Mouse (Mus musculus) CH12.LX (cell line): ENCODE data around the gene Ralgps2. TPM values are rescaled to one million over a fixed set of nuclear protein-coding genes. Genes with fewer than 3 reads are reported as not detected.

ENCODE experiments used
- DNase-seq: peaks from one replicate; pipeline ENCODE4 v3.0.0-alpha.2; 2013; ENCODE audit errors: extremely low read depth
- H3K27ac ChIP-seq: 2 replicates; pipeline ENCODE4 v1.5.1; 2012; ENCODE audit warnings: low read depth, mild to moderate bottlenecking, control low read depth, moderate library complexity; ENCODE audit not compliant: insufficient read depth
- H3K27me3 ChIP-seq: replicated peaks from 2 replicates; pipeline ENCODE3; 2012; ENCODE audit warnings: inconsistent platforms
- H3K36me3 ChIP-seq, 2 experiments: replicated peaks in 1 of 2; 2 replicates each; pipeline versions ENCODE3 to v1.6.1; 2012; ENCODE audit warnings: inconsistent platforms in 1 of 2, low read length in 1 of 2, mild to moderate bottlenecking in 1 of 2, mixed read lengths in 1 of 2, moderate library complexity in 1 of 2; ENCODE audit not compliant: control insufficient read depth in 1 of 2, insufficient read depth in 1 of 2
- H3K4me1 ChIP-seq, 2 experiments: 2 replicates each; pipeline ENCODE4 v1.6.1; 2012; ENCODE audit warnings: inconsistent platforms in 1 of 2, moderate library complexity in 1 of 2; ENCODE audit not compliant: insufficient read depth in 2 of 2, control insufficient read depth in 1 of 2
- H3K4me2 ChIP-seq: 2 replicates; pipeline ENCODE4 v1.6.1; 2012; ENCODE audit warnings: low read depth, mild to moderate bottlenecking, control low read depth; ENCODE audit not compliant: poor library complexity, insufficient read depth, severe bottlenecking
- H3K4me3 ChIP-seq, 3 experiments: fragments of 150-350 bp in 1 of 3; sonication (generic) in 1 of 3; replicated peaks in 1 of 3; 2 replicates each; pipeline versions ENCODE3 to v1.5.1; 2011 to 2012; ENCODE audit warnings: low read depth in 2 of 3, low read length in 2 of 3, mild to moderate bottlenecking in 2 of 3, moderate library complexity in 2 of 3, control low read depth in 1 of 3, improper control_type of control experiment in 1 of 3, inconsistent platforms in 1 of 3, mixed read lengths in 1 of 3; ENCODE audit not compliant: poor library complexity in 1 of 3
- H3K79me2 ChIP-seq: replicated peaks from 2 replicates; pipeline ENCODE4 v1.6.1; 2012; ENCODE audit warnings: mild to moderate bottlenecking, moderate library complexity; ENCODE audit not compliant: control insufficient read depth, poor library complexity, insufficient read depth, severe bottlenecking; ENCODE audit errors: extremely low read depth
- H3K9ac ChIP-seq: 2 replicates; pipeline ENCODE4 v1.6.1; 2012; ENCODE audit warnings: low read depth, mild to moderate bottlenecking, control low read depth, moderate library complexity; ENCODE audit not compliant: insufficient read depth
- H3K9me3 ChIP-seq: replicated peaks from 2 replicates; pipeline ENCODE3; 2012; ENCODE audit warnings: low read length, inconsistent platforms, mixed read lengths
- BHLHE40 ChIP-seq: IDR thresholded peaks from 2 replicates; pipeline ENCODE4 v1.6.1; 2011; ENCODE audit warnings: mild to moderate bottlenecking, low read depth, low read length, improper control_type of control experiment
- ELF1 ChIP-seq: IDR thresholded peaks from 2 replicates; pipeline ENCODE4 v1.6.1; 2014; ENCODE audit warnings: low read depth, mild to moderate bottlenecking, inconsistent platforms, low read length, improper control_type of control experiment
- IRF4 ChIP-seq: IDR thresholded peaks from 2 replicates; pipeline ENCODE4 v1.6.1; 2014; ENCODE audit warnings: low read depth, mild to moderate bottlenecking, inconsistent platforms, low read length, improper control_type of control experiment
- JUN ChIP-seq: IDR thresholded peaks from 2 replicates; pipeline ENCODE4 v1.6.1; 2011; ENCODE audit warnings: low read depth, mild to moderate bottlenecking, low read length, improper control_type of control experiment, moderate library complexity; ENCODE audit not compliant: insufficient read depth
- NELFE ChIP-seq: IDR thresholded peaks from 2 replicates; pipeline ENCODE4 v1.6.1; 2011; ENCODE audit warnings: low read depth, low read length, improper control_type of control experiment
- ZC3H11A ChIP-seq: IDR thresholded peaks from 2 replicates; pipeline ENCODE4 v1.6.1; 2012; ENCODE audit warnings: low read depth, mild to moderate bottlenecking, inconsistent platforms, low read length, improper control_type of control experiment
- ZMIZ1 ChIP-seq: IDR thresholded peaks from 2 replicates; pipeline ENCODE4 v1.6.1; 2012; ENCODE audit warnings: low read depth, mild to moderate bottlenecking, inconsistent platforms, low read length, improper control_type of control experiment
- dilution Hi-C: fragments of 300-500 bp; cut with MboI; formaldehyde crosslinking; loops from 2 replicates; pipeline ENCODE4 v1.14.3; 2020; ENCODE audit warnings: low sequenced_read_pairs; ENCODE audit not compliant: extremely low pct_unique_long_range_greater_than_20kb, extremely low pct_ligation_motif_present
- in situ Hi-C: fragments of 300-500 bp; cut with MboI; formaldehyde crosslinking; loops from 3 replicates; pipeline ENCODE4 v1.14.3; 2019; ENCODE audit warnings: low sequenced_read_pairs, low pct_ligation_motif_present, low pct_unique_long_range_greater_than_20kb, mixed read lengths
- polyA plus RNA-seq: library from polyadenylated mRNA; unstranded; fragments of >175 nt; gene quantifications from 2 replicates; pipeline ENCODE4 v1.2.1, GENCODE M21; 2012; ENCODE audit warnings: low read depth; ENCODE audit not compliant: insufficient read length
- total RNA-seq, 2 experiments: library from RNA; depleted of rRNA; stranded (reverse); fragments of 300-350 nt in 1 of 2; fragments of >200 nt in 1 of 2; gene quantifications; 2 replicates each; pipeline ENCODE4 v1.2.3; 2012 to 2014

The Ralgps2 gene
- total and polyA plus RNA-seq, 3 experiments: 65.1 to 149 (median 133) TPM

GRCm38 (mm10) chr1:156754608-156755413 is 184.6 kb downstream of the Ralgps2 start:
- Histone ChIP-seq H3K4me1 (peaks cover 0 to 15% of the 10 kb centered on the region in 2 experiments; a peak in 3 of 4 replicates), H3K4me3 (no peak overlapping the region), H3K27ac (no peak overlapping the region), H3K4me2 (no peak overlapping the region), H3K27me3 (no peaks in the 10 kb centered on the region), H3K9me3 (no peaks in the 10 kb centered on the region), H3K79me2 (no peaks in the 10 kb centered on the region), H3K9ac (no peak overlapping the region), H3K36me3 (no peaks in the 10 kb centered on the region)
- dilution Hi-C loops (no loop called here), in situ Hi-C loops (no loop called here)
- TF ChIP-seq IRF4 (no peak), BHLHE40 (no peak), JUN (no peak), NELFE (no peak), ELF1 (no peak), ZMIZ1 (no peak), ZC3H11A (no peak)
- DNase-seq: no peak

Other genes with a start within 250 kb of the Ralgps2 start
- 22.3 and 23.0 TPM in 2 replicates for gene Fam20b, start 220.5 kb downstream of the Ralgps2 start, total RNA-seq (2012; rRNA removed)
- 25.7 and 26.5 TPM in 2 replicates for gene Fam20b, start 220.5 kb downstream of the Ralgps2 start, total RNA-seq (2014; rRNA removed)
- 19.5 and 21.2 TPM in 2 replicates for gene Fam20b, start 220.5 kb downstream of the Ralgps2 start, polyA plus RNA-seq
- 0.08 and 0.29 TPM in 2 replicates for gene Angptl1, start 101.1 kb downstream of the Ralgps2 start, total RNA-seq (2012; rRNA removed)
- gene Angptl1, start 101.1 kb downstream of the Ralgps2 start, total RNA-seq (2014; rRNA removed): not detected in 2 replicates
- 0.10 and 0.23 TPM in 2 replicates for gene Angptl1, start 101.1 kb downstream of the Ralgps2 start, polyA plus RNA-seq
- 0.55 and 1.3 TPM in 2 replicates for gene Tex35, start 169.1 kb upstream of the Ralgps2 start, total RNA-seq (2012; rRNA removed)
- gene Tex35, start 169.1 kb upstream of the Ralgps2 start, total RNA-seq (2014; rRNA removed): 0.87 and 1.2 TPM in 2 replicates
- gene Tex35, start 169.1 kb upstream of the Ralgps2 start, polyA plus RNA-seq: 2.9 and 3.3 TPM in 2 replicates